Mouse (Mus musculus) left cerebral cortex, adult 11 months (tissue): ENCODE results near the gene Cdh6.

Experiments used
- DNase-seq: peaks from one replicate; pipeline ENCODE4 v3.0.0; 2022; ENCODE audit warnings: low spot score

The Cdh6 gene

DNA sequence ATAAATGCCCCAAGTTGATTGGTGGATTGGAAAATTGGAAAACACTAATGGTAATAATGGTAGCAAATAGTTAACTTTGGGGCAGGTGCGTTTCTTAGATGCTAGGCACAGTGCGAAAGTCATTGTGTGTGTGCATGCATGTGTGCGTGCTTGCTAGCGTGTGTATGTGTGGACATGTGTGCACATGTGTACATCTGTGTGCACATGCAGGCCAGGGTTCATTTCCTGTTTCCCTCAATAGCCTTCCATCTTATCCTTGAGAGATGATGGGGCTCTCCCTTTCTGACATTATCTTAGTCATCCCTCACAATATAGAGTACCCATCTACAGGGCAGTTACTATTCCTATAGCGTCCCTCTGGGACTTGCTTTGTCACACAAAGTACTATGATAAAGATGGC lies 17.7 kb downstream of the Cdh6 start:
- no peak for DNase-seq

DNA sequence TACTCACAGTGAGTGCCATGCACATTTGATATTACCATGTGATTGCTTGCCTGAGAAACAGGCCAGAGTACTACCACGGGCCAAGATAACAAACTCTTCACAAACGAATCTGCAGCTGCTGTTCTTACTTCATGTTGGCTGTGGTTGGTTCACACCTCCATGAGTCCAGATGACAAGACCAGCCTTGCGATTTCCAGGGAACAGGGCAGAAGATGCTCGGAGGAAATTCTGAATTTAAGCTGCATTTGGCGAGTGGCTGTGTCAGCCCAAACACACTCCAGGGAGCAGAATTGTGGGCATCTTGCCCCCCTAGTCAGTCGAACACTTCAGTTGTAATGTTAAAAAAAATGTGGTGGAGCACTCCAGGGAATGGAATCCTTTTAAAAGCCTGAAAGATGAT lies 18.1 kb downstream of the Cdh6 start:
- DNase-seq: no peak

DNA sequence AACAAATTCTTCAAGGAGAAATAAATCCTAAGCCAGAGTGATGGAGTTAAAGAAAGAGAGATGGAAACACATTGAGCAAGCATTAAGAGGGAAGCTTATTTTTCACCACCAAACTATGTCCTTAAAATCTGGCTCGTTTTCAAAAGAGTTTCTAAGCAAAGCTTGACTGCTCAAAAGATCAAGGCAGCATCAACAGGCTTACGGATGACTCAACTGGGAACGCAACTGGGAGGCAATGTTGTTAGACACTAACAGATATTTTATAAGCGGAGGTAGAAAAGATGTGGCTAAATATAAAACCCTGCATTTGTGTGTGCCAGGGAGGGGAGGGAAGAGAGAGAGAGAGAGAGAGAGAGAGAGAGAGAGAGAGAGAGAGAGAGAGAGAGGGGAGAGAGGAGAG lies 31.5 kb downstream of the Cdh6 start:
- no peak for DNase-seq

DNA sequence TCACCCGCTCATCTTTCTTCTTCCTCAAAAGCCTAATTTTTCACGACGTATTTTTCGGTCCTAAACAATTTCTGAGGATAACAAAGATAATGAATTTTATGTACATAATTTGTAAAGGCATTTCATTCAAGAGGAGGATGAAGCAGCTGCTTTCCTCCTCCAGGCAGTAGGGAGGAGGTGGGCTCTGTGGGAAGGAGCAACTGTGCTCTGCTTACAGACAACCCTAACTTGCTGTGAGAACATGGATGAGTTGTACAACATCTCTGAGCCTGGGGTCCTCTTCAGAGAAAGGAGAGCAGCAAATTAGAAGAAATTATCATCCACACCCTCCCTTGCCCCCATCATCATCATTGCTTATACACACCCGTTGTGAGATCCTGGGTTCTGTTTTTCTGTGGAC lies 33.8 kb downstream of the Cdh6 start:
- DNase-seq: no peak

DNA sequence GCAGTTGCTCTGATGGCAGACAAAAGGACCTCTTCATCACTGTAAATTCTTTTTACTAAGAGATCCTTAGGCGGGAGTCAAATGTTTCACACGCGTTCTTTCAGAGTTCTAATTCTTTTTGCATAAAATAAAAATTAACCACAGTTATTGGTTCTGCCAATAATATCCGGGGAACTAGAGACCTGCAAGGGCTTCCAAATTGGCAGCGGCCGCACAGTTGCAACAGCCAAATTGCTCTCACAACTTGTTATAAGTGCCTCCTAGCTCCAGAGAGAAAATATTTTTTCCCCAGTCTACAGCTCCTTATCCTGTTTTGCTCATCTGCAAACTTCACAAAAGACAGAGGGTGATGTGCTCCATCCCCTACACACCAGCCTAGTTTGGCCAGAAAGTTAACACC lies 36.3 kb downstream of the Cdh6 start:
- DNase-seq: no peak

DNA sequence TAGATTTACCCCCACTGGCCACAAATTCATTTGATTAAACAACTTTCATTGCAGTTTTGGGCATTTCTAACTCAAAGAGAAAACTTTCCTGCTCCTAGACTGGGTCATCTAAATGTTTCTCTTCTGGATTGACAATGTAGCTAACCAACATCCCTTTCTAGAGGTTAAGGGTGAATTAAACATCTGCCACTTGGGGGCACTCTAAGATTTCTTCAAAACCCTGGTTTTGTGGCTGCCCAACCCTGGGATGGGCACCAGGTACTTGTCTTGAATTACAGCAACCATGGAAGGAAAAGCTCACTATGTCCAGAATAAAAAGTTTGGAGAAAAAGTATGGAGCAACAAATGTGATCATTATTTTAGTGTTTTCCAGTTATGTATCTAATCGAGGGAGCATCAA lies 39.4 kb downstream of the Cdh6 start:
- no peak for DNase-seq

DNA sequence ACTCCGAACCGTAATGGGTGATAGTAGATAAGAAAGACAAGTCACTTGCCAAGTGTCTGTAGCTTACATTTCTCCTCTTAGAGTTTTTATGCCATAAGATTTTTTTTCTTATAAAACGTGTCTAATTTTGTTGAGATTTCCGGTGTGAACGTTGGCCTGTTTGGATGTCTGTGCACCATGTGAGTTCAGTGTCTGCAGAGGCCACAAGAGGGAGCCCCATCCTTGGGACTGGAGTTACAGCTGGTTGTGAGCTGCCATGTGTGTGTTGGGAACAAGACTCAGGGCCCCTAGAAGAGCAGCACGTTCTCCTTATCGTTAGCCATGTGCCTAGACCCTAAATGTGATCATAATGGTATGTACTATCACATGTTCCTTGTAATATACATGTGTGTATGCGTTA lies 40.1 kb downstream of the Cdh6 start:
- DNase-seq: no peak

DNA sequence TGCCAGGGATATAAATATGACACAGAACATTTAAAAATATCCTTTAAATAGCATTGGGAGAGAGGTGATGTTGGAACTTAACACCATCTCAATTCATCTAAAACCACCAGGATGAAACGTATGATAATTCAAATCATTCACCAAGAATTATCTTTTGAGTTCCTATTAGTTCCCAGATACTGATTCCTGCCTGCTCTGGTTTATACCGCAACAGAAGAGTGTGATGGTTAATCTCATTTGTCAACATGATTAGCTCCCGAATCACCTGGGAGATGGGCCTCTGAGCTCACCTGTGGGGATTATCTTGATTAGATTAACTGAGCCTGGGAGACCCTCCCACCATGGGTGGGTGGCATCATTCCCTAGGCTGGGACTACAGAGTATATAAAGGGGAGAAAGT lies 41.0 kb downstream of the Cdh6 start:
- no peak for DNase-seq

DNA sequence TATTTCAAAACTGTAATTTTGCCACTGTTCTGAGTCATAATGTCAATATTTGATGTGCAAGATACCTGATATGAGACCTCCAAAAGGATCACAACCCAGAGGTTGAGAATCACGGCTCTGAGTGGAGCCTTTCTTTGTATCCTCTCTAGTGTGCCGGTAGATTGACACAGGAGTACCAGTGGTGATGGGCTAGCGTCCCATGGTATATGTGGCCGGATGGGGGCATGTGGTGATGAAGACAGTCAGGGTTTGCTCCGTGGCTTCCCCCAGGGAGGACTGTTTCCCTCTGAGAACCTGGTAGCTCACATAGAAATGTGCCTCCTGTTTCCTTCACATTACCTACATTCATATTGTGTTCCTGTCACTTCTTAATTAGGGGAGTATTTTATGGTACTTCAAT lies 43.2 kb downstream of the Cdh6 start:
- no peak for DNase-seq

DNA sequence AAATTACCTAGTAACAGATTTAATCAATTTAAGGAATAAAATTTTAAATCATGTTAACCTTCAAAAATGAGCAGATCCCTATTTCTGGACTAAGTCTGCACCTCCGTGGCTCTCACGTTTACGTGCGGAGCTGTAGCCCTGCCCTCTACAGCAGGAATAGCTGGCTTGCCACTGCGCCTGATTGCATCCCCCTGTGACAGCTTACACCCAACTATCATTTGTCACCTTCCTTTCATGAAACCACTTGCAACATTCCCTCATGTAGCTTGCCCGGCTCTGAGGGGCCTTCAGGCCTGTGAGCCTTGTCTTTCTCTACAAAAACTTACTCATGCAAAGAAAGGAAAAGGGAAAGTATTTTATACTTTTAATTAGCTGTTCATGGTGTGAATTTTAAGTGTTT lies 73.1 kb downstream of the Cdh6 start:
- DNase-seq: no peak

DNA sequence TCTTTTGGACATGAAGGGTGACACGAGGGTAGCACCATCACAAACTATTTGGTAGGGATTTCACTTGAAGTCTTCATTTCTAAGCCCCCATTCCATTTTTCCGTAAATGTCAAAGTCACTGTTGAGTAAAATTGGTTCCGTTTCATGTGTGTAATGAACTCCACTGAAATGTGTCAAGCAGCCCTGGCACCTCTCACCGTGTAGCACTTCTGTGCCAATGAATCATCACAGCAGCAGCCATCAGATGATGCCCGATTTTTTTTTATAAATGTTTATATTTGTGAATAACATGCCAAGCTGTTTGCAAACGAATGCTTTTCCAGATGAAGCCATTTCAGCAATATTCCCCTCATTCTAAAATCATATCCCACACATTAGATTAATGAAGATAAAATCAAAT lies 75.6 kb downstream of the Cdh6 start:
- no peak for DNase-seq

DNA sequence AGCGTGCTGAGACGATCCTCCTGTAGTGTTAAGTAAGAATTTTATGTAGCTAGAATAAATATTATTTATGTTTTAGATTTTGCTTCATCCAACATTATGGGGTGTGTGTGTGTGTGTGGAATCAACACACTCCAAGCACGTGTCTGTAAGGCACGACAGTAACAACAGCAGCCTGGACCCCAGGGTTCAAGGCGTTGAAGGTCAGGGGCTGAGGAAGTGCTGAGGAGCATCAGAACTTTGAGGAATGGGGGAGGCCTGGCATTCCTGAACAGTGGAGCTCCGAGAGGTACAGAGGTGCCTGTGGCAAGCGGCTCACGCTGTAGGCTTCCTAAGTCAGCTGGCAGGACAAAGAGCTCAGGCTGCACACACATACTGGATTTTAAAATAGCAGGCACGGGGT lies 78.1 kb downstream of the Cdh6 start:
- DNase-seq: no peak

DNA sequence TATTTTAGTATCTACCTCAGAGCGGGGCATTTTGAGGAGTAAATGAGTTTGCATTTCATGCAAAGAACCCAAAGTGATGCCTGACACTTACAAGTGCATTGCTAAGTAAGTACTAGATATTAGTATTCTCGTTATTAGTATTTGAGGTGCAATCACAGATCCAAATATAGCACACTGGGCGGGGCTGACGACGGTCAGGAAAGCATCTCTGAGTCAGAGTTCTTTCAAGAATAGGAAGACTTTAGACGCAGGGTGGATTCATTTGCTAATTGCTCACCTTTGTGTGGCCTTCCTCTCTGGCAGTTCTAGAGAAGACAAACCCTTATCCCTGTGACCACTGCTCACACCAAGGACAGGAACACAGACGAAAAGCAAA lies 78.6 kb downstream of the Cdh6 start:
- no peak for DNase-seq

DNA sequence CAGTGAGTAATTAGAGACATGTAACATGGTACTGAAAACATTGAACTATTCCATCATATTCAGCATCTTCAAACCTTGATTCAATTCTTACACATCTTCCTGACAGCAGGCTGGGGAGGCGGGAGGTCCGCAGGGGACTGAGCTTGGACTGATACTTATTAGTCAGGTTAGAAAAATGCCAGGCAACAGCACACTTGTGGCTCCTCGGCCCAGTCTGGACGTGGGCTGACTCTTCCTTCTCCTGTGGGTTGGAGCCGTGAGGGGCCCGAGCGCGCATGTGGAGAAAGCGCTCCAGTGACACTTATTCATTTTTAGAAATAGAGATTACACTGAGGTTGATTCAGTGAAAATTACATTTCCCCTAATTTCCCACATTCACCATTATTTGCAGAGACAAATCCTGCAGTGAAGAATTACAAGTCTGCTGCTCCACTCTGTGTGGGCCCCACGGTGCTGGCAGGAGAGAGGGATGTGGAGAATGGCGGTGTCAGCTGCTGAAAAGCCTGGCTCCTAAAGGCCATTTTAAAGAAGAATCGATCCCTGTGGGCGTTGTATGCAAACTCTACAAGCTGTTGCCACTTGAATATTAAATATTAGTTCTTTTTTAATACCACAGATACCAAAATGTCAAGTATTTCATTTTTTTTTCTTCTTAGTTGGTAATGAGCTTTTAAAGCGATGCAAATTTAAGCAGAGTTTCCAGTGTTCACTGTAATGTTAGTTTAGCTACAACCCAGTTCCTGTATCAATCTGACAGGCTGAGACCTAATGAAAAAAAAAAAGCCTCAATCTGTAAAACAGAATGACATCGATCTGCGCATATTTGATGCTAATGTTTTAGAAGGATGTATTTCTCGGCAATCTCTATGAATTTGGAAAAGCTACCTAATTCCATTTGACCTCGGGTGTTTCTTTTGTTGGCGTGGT lies 79.3 kb downstream of the Cdh6 start:
- DNase-seq: no peak

DNA sequence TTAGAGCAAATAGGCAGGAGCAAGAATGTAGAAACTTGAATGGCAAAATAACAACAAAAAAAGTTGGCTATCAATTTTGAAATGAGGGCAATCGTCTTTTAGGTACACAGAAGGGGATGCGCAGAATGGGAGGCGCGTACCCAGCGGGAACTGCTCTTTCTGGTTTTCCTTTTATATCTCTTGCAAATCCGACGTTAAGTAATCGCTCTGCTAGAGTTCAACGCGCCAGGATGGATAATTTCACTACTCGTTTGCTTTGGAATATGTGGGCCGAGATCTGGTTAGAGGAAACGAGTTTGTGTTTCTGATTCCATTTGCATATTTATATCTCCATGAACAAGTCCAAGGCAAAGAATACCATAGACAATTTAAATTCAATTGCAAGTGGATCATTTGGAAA lies 81.4 kb downstream of the Cdh6 start:
- no peak for DNase-seq

DNA sequence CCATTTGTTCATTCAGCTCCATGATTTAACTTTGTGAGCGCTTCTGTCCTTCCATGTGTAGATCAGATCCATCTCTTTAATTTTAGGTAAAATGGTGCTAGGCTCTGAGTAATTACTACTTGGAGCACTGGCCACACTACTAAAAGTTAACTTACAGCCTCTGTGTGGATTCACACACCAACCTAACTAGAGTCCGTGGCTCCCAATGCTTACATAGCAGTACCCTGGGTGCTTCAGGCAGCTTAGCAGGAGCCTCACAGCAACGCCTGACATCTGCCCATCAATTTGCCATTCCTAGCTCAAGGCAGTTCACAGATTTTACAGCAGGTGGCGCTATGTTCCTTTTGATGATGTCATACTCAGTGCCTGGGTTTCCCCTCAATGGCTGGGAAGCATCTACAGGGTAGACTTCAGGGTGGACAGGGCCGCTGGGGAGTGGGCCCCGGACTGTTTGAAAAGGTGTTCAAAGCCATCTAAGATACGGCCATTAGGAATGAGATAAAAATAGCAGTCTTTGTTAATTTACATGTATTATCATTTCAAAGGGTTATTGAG lies 84.9 kb downstream of the Cdh6 start:
- no peak for DNase-seq

DNA sequence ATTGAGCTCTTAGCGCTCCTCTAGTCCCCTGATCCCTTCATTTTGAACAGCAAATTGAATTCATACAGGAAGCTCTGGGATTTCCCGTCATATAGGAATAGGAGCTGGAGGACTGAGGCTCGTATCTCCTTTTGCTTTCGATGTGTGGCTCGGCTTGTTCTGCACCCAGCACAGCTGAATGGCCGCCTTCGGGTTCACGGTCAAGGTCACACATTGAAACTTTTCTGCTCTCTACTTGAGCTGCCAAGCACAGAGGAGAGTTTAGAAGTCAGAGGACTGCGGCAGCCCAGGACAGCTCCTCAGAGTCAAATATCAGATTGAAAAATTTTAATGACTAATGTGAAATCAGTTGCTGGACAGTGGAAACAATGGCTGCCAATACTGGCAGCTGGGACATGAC lies 88.7 kb downstream of the Cdh6 start:
- no peak for DNase-seq

DNA sequence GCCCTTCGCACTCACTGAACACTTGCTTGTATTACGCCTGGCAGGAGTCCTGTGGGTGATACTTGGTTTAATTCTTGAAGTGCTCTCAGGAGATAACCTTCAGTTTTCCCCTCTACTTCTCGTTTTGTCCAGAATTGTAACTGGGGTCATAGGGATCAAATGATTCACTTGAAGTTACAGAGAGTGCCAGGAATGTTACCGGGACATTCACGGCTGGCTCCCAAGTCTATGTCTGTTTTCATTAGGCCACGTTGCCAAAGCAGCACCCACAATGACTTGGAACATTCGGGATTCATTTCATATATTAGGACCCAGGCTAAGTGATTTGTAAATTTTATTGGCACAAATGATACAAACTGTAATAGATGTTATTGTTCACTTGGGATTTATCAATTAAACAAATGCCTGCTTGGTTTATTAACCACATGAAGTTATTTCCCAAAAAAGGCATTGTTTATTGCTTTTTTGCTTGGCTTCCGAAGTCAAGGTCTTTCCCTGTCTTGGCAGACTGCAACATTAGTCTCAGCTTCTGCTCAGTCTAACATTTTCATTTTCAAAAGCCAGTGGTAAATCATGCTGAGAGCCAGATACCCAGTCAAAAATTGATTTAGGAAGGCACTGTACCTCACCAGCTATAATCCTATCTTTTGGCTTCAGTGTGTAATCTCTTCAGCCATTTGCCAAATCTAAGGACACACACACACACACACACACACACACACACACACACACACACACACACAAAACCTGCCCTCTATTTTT lies 96.4 kb downstream of the Cdh6 start:
- no peak for DNase-seq

DNA sequence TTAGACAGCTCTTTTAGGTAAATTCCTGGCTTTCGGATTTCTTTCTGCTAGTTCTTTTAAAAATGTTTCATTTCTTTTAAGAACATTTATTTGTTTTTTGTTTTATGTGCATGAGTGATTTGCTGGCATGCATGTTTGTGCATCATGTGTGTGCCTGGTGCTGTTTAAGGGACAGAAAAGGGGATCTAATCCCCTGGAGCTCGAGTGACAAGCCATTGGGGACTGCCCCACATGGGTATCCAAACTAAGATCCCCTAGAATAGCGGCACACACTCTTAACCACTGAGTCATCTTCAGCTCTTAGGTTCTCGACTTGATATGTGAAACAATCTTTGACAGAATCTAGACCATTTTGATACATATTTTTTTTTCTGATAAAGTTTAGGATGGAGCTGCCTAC lies 99.4 kb downstream of the Cdh6 start:
- DNase-seq: no peak

DNA sequence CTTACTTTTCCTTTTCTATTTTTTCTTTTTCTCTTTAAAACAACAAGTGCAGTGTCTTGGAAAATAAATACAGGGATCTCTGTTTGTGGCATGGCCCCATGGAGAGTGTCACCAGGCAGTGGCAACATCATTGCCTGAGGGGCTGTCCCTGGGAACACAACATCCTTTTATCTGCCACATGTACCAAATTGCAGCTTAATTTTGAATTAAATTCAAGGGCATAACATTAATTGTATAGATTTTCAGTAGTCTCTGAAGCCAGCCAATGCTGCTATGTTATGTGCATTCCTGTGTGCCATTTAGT lies 105.3 kb downstream of the Cdh6 start:
- no peak for DNase-seq

DNA sequence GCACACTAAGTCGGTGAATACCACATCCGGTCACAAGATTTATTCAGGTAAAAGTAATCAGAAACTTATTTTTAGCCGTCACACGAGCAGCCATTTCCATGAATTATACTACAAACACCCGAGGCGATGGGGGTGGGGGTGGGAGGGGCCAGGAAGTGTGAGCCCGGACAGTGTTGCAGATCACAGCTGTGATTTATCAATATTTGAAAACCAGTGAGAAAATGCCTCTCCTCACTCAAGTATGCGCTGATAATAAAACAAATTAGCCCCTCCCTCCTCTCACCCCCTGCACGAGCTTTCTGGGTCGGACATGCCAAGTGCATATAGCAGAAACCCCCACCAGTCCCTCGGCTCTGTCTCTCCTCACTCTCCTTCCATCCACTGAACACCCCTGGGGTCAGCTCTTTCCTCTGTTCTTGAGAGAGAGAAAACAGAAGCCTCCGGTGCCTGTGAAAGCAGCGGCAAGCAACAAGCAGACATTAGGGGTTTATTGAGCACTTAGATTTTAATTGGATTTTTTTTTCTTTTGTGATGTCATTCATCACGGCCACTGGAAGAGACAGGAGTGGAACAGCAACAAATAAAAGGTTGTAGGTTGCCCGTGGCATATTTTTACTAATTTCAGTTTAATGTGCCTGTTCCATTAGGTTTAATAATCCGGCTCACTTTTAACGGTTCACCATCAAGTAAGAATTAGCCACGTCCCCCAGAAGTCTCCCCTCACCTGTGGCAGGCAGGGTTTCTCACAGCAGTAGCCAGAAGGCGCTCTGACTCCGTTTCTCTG lies 105.9 kb downstream of the Cdh6 start:
- no peak for DNase-seq

DNA sequence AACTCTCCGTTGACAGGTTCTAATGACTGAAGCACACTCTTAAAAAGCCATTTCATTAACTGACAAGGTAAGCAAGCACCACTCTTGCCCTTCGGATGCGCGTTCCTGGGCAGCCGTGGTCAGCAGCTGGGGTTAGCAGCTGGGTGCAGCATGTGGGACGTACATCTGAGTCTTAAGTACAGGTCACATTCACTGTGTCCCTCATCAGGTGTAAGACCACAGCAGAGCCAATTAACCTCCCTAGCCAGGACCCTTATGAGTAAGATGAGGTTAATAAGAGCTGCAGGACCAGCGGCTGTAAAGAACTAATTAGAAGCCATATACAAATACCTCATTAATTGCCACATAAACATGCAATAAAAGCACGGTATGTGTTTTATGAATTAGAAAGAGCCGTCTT lies 106.7 kb downstream of the Cdh6 start:
- no peak for DNase-seq

DNA sequence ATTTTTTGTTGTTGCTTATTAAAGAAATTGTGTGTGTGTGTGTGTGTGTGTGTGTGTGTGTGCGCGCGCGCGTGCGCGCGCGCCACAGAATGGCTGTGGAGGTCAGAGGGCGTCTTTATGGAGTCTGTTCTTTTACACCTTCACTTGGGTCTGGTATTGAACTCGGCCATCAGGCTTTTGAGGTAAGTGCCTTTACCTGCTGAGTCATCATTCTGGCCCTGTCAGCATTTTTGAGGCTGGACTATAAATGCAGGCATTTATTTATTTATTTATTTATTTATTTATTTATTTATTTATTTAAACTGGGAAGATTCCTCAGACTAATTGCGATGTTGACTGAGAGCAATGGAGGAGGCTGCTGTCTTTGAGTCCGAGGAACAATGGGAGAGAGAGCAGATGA lies 109.8 kb downstream of the Cdh6 start:
- DNase-seq: no peak
